Mouse (Mus musculus) kidney, postnatal 36 days (tissue): ENCODE measurements around the gene Clec2d.
"Not testable (repeated sequence)": the region's sequence is repeated elsewhere in the genome, so short reads cannot be mapped to it uniquely, and the experiment has no call there.

Experiments
- DNase-seq, 2 experiments: peaks; one replicate each; pipeline ENCODE4 v3.0.0; 2021 to 2022; ENCODE audit warnings: mixed read lengths in 2 of 2

Gene Clec2d

DNA sequence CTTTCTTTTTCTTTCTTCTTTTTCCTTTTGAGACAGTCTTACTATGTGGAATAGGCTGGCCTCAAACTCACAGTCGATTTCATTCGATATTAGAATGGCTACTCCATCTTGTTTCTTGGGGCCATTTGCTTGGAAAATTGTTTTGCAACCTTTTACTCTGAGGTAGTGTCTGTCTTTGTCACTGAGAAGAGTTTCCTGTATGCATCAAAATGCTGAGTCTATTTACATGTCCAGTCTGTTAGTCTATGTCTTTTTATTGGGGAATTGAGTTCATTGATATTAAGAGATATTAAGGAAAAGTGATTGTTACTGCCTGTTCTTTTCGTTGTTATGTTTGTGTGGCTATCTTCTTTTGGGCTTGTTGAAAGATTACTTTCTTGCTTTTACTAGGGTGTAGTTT lies 7.4 kb downstream of the Clec2d start:
- DNase-seq, result not testable (repeated sequence)

DNA sequence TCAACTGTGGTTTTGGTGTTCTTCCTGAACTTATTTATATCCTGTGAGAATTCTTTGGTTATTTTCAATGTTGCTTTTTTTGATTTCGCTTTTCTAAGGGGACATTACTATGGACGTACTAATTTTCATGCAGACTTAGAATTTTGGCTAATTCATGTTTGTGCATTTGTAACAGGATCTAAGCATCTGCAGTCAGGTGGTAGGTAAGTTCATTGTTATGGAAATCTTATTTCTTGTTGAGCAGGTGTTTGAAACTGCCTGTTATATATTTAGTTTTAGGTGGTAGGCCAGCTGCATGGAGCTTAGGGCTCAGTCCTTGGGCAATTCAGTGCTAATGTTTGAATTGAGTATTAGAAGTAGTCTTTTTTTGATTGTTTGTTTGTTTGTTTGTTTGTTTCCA lies 13.0 kb downstream of the Clec2d start:
- no peak for DNase-seq

DNA sequence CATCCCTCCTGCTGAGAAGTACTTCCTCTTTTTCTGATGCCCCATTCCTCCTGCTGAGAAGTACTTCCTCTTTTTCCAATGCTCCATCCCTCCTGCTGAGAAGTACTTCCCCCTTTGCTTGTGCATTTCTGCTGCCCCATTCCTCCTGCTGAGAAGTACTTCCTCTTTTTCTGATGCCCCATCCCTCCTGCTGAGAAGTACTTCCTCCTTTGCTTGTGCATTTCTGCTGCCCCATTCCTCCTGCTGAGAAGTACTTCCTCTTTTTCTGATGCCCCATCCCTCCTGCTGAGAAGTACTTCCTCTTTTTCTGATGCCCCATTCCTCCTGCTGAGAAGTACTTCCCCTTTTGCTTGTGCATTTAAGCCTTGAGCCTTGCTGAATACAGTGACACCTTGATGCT lies 19.7 kb downstream of the Clec2d start:
- not testable (repeated sequence) for DNase-seq

DNA sequence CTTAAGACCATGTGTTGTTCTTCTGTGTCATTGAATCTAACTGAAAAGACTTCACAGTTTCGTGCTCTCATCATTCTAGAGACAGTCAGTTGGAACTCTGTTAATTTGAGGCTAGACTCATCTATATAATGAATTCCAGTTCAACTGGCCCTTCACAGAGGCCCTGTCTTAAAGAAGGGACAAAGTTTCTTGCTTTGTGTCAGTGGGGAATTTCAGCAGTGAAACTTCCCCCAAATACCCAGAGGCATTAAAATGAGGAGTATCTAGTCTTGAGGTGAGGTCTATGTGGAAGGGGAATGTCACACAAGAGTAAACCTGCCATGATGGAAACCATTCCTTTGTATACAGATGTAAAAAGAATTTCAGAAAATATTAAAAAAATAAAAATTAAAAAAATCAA lies 21.9 kb downstream of the Clec2d start:
- no peak for DNase-seq

DNA sequence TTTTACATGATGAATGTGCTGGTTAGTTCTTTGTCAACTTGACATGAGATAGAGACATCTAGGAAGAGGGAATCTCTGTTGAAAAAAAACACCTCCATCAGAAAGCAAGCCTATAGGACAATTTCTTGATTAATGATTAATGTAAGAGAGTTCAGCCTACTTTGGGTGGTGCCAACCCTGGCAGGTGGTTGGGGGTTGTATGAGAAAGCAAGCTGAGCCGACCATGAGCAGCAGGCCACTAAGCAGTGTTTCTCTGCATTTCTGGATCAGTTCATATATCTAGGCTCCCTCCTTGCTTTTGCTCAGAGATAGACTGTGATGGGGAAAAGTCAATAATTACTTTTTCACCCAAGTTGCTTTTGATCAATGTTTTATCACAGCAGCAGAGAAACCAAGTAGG lies 23.9 kb downstream of the Clec2d start:
- DNase-seq, result no peak

DNA sequence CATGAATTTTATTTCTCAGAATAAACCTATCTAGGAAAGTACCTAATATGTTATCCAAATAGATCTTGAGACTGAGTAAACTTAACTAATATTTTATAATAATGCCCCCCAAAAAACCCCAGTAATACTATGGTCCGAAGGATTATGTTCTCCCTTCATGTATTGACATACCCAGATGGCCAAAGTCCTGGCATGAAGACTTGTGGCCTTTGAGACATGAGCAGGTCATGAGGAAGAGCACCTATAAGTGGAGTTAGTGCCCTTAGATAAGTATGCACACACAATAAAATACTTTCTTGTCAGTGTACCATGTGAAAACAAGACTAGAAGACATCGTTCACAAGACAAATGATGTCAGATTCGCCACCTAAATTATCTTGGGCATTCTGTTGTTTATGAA lies 24.4 kb downstream of the Clec2d start:
- no peak for DNase-seq

DNA sequence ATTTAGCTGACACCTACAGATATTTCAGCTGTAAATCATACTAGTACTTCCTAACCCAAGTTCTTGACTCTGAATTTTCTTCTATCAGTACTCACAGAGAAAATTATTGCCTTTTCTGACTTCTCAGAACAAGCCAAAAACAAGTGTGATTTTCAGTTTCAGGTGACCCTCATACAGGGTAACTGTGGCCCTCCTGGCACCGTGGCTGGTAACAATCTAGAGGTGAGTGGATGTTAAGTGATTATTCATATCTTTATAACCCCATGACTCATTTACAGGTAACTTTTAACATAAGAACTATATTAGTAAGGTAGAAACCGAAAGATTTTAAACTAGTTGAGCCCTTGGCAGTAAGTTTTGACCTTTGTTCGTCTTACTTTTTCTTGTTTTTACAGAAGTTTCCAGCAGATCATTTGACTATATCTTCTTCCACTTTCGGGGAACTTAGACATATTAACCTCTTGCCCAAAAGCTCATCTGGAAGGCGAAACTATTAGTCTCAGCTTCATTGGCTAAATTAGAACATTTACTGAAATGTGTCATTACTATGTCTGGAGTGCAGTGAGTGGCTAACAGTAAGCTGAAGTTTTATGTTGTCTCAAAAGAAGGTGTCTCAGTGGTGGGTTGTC lies 28.6 kb downstream of the Clec2d start:
- peak in 1 of 2 experiments; percentile 22 for DNase-seq

DNA sequence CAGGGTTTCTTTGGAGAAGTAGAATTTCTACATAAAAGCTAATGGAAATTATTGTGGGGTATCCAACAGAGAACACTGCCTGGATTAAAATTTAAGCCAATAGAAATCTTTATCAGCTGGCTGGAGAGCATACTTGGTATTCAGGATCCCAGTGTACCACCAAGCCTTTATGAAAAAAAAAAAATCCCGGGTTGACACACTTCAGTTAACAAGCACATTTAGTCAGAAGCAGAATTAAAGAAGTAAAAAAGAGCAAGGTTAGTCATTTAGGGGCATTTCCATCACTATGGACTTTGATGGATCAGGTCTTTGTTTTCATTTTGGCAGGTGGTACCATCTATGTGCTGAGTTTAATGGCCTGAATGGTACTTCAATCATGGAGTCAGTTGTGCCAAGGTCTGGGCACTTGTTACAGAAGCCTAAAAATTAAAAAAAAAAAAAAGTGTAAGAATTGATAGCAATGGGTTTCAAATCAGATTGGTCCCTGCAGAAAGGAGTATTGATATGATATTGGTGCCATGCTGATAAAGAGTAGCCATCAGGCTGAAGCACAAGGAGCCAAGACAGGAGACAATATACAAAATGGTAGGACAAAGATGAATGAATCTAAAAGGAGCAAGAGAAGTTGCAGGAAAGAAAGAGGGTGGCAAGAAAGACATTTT lies 29.5 kb downstream of the Clec2d start:
- DNase-seq, result peak in 1 of 2 experiments; percentile 53

DNA sequence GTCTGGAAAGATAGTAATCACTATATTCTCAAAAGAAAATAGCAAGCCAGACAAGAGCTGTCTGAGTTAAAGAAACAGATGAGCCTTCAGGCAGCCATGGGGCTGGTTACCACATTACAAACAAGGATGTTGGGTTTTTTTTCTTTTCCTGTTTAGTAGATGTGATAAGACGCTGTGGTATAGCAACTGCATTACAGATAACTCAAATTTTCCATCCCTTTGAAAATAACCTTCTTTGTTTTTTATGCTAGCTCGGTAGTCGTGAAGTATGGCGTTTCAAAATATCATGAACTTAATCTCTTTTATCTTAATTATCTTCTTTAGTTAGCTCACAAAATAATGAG lies 30.0 kb downstream of the Clec2d start:
- DNase-seq, result no peak

DNA sequence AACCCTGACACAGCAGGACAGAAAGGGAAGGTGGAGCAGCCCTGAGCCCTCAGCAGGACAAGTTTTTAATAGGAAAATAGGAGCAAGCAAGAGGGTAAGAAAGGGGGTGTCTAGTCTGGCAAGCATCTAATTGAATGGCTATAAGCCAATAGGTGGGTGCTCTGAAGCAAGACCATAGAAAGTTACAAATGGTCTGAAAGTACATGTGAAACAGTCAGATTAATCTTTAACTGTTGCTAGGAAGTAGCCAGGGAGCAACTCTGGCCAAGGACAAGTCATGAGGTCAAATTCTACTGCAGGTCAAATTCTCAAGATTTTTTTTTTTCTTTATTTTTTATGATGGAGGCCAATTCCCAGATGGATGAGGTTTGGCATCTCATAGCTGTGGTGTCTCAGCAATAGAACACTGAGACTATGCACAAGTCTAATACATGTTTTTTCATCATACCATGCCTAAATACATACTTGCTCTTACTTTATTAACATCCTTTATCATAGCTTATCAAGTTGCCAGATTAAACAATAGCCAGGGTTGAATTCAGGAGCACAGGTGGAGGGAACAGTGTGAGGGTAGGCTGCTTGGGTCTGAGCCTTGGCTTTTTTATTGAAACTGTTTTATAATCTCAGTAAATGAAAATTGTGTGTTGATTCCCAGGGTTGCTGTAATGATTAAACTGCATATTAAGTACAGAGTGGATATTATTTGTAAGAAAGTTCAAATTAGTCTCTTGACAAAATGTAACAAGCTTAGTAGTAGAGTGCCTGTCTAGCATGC lies 32.2 kb downstream of the Clec2d start:
- peak; percentile 60 to 92 for DNase-seq

DNA sequence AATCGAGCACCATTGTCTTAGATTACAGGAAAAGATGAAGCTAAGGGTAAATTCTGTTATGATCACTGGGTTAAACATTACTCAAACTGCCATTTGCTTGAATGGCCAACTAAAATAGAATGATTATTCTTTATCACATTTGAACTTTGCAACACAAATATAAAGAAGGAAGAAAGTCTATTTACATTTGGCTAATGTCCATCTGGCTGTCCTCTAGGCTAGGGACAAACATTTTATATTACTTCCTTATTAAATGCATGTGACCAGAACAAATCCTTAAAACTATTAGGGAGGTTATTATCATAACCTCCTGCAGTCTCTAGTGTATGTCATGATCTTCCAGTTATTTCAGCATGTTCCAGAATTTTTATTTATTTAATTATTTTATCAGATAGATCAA lies 33.1 kb downstream of the Clec2d start:
- peak in 1 of 2 experiments; percentile 50 for DNase-seq

DNA sequence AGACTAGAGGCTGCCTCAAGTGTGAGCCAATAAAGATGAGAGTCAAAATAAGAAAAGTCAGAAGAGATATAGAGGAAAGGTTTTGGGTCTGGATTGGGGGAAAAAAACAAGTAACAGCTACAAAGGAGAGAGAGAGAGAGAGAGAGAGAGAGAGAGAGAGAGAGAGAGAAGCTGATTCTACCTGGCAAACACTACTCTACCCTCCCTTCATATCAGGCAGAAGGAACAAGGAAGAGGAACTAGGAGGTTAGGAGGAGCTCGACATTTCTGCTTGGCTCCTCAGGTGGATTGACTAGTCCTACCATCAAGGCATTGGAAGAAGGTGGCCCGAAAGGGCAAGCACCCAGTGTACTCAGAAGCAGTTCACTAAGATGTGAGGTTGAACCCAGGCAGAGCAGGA lies 33.8 kb downstream of the Clec2d start:
- no peak for DNase-seq

DNA sequence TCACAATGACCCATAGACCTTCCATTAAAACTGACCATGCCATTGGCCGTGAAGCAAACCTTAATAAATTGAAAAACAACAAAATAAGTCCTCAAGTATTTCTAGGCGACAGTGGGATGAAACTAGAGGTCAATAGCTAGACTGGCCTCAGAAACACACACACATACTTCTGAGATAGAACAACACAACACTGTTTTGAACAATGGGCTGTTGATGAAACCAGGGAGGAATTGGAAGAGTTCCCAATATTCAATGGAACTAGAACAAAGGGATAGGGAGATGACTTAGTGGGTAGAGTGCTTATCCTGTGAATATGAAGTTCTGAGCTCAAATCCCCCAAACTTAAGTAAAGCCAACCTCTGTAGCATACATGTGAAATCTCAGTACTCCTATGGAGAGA lies 34.6 kb downstream of the Clec2d start:
- no peak for DNase-seq

DNA sequence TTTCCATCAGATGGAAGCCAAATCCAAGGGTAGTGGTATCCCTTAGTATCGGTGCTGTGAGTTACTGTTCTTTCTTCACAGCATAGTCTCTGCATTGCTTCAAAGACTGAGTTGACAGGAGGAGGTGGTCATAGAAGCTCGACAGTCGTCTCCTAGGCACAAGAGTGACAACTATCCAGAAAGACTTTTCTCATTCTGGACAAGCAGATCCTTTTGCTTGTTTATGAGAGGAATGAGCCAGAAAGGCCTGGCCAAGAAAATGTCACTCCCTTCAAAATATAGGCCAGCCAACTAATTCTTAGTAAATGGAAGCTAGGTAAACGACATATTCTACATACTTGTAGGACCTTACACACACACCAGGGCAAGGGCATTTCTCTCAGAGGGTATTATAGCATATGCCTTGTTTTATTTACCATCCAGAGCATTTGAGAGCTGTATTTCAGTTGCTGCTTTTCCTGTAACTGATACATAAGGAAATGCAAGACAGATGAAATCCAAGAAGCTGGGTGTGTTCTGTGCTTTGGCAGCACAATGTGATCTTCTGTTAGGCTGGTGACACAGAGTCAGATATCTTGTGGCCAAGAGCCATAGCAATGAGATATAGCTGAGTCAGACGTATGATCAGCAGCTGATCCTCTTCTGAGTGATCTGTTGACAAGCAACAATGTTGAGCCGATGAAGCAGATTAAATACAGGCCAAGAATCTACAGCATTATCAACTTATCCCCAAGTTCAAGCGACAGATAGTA lies 35.6 kb downstream of the Clec2d start:
- peak in 1 of 2 experiments; percentile 52 for DNase-seq

DNA sequence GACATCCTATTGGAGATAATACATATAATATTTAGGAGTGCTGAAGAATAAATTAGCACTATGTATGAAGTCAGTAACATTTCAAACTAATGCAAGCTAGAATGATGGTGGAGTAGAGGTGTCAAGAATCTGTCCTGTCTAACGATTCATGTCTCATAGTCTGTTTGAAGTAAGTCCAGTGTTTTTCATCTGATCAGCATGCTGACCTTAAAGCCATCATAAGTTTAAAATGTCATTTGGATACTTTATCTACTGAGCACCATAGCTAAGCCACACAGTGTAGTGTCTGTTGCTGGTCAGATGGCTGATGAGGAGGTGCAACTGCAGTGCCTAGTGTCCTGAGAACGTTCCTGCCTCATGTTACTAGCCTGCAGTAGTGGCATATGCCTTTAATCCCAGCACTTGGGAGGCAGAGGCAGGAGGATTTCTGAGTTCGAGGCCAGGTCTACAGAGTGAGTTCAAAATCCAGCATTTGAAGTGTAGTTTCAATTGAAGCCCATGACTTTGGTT lies 36.4 kb downstream of the Clec2d start:
- DNase-seq, result no peak

DNA sequence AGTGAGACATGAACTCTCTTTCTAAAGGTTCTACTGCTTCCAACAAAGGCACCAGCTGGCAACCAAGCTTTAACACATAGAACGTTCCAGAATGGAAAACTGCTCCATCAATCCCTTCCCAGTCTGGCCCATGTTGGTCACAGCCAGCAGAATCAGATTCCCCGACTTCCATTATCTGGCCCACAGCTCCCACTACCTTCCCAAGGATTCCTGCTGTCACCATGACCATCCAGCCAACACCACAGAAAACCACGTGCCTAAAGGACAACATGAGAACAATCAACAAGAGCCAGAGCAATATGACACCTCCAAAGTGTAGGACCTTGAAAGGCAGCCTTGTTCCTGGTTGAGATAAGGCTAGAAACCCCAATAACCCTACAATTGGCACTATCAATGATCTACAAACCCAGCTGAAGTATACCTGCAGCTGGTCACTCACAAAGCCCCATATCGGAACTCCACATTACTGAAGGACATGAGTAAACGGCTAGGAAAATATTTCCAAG lies 37.8 kb downstream of the Clec2d start:
- DNase-seq, result no peak

DNA sequence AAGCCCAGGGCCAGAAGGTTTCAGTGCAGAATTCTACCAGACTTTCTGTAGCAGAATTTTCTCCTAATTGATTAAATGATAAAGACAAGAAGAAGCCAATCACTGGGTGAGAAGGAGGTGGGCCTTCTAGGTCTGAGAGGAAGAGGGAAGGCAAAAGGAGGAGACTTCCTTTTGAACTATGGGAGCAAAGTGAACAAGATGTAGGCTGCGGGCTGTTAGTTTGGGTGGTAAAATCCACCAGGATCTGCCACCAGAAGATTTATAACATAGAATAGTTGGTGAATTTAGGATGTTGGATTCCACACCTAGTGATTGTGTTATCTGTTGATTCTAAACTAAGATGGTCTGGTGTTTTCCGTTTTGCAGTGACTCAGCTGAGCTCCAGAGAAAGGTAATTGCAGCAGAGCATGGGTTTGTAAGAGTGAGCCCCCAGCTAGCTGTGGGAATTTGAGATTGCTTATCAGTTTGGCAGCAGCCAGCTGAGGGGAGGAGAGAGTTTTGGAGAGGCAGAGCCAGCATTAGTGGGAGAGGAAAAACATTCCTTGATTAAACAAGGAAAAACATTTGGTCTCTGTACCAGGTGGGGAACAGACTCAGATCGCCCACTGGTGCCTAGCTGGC lies 39.6 kb downstream of the Clec2d start:
- no peak for DNase-seq

DNA sequence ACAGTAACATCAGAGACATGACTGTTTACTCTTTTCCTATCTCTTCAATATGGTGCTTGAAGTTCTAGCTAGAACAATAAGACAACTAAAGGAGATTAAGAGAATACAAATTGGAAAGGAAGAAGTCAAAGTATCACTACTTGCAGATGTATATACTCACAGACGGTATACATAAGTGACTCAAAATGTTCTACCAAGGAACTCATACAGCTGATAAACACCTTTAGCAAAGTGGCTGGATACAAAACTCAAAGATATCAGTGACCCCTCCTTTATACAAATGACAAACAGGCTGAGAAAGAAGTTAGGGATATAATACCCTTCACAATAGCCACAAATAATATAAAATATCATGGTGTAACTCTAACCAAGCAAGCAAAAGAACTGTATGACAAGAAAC lies 40.6 kb downstream of the Clec2d start:
- no peak for DNase-seq

DNA sequence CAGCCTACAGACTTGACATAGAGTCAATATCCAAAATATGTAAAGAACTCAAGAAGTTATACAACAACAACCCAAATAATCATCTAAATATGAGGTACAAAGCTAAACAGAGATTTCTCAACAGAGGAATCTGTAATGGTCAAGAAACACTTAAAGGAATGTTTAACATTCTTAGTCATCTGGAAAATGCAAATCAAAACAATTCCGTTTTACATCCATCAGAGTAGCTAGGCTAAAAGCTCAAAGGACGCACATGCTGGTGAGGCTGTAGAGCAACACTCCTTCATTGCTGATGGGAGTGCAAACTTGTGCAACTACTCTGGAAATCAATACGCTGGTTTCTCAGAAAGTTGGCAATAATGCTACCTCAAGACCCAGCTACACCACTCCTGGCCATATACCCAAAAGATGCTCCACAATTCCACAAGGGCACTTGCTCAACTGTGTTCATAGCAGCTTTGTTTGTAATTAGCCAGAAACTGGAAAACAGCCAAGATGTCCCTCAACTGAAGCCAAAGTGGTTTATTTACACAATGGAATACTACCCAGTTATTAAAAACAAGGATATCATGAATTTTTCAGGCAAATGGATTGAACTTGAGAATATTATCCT lies 41.9 kb downstream of the Clec2d start:
- DNase-seq, result peak in 1 of 2 experiments; percentile 60

DNA sequence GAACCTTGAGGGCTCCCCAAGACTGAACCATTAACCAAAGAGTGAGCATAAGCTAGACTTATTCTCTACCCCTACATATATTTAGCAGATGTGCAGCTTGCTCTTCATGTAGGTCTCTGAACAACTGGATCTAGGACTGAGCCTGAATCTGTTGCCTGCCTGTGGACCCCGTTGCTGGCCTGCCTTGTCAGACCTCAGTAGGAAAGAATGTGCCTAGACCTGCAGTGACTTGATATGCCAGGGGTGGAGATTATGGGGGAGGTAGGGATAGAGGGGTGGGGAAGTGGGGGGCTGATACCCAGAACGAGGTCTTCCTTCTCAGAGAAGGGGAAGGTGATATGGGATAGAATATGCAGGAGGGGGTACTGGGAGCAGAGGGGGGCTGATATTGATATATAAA lies 43.2 kb downstream of the Clec2d start:
- DNase-seq, result no peak

DNA sequence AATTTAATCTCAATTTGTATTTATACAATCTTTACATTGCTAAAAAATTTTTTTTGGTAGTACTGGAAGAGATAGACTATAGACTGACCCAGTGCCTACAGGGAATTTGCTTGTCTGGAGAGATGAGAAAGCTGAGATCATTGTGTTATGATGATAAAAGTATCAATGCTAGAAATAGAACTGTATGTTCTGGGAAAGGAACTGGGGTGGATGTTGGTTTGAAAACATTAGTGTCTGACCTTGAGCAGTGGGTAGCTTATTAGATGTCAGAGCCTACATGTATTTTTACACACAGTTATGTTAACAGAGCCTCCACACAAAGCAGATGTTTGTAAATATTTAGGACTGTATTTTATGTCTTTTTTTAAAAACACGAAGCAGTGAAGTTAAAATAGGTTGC lies 43.7 kb downstream of the Clec2d start:
- DNase-seq, result no peak

DNA sequence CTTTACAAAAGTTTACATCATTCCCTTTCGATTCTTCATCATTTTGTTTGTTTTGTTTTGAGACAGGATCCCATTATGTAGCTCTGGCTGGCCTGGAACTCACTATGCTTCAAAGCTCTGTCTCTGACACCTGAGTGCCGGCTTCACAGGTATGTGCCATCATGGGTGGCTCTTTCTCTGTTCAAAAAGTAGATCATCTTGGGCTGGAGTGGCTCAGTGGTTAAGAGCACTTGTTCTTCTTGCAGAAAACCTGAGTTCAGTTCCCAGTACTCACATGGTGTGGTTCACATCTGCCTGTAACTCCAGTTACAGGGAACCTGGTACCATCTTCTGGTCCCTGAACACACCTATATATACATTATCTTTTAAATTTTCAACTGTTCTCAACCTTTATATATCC lies 44.7 kb downstream of the Clec2d start:
- no peak for DNase-seq
